Mouse (Mus musculus): Measurements from ENCODE around the gene Tram2.

Gene Tram2

GRCm38 (mm10) chr1:20969642-20970041 is 109.4 kb downstream of the Tram2 start:
- DNase-seq (ENCODE audit: low read depth): no peak

GRCm38 (mm10) chr1:20954876-20955275 is 124.2 kb downstream of the Tram2 start:
- no peak for DNase-seq (ENCODE audit: low read depth)

- DNase-seq (ENCODE audit: low read depth): no peak
Observed at GRCm38 (mm10) chr1:20951799-20952198, 127.2 kb downstream of the Tram2 start.

GRCm38 (mm10) chr1:20951300-20951763 is 127.7 kb downstream of the Tram2 start, which contains the start of gene Efhc1:
Efhc1 (plus strand) TSS chr1:20951626.
- DNase-seq (ENCODE audit: low read depth): no peak
